Mouse (Mus musculus) brain, adult 2 months (tissue): Measurements from ENCODE around the gene Gspt2.
"Not testable (repeated sequence)": the region's sequence is repeated elsewhere in the genome, so short reads cannot be mapped to it uniquely, and the experiment has no call there.

Experiments used
- DNase-seq: peaks from one replicate; pipeline ENCODE4 v3.0.0; 2011; ENCODE audit warnings: low read depth, low spot score

Gene Gspt2

GRCm38 (mm10) chrX:94635961-94636563 is at the start of gene Gspt2:
TSS of gene Gspt2 (plus strand) at chrX:94636069.
- peak; percentile 92 for DNase-seq

- peak; percentile 82 for DNase-seq
These were observed 10.8 kb upstream of the Gspt2 start for GRCm38 (mm10) chrX:94624835-94625803.

GRCm38 (mm10) chrX:94636911-94637310 is 1.0 kb downstream of the Gspt2 start:
- DNase-seq: no peak

GRCm38 (mm10) chrX:94648541-94648940 is 12.7 kb downstream of the Gspt2 start:
- DNase-seq: no peak

- no peak for DNase-seq
These were observed 21.9 kb downstream of the Gspt2 start for GRCm38 (mm10) chrX:94657734-94658133.

- no peak for DNase-seq
These were observed 34.9 kb downstream of the Gspt2 start for GRCm38 (mm10) chrX:94670814-94671213.

GRCm38 (mm10) chrX:94674977-94675376 is 39.1 kb downstream of the Gspt2 start:
- DNase-seq: peak; percentile 62

GRCm38 (mm10) chrX:94681581-94681980 is 45.7 kb downstream of the Gspt2 start:
- not testable (repeated sequence) for DNase-seq

GRCm38 (mm10) chrX:94689593-94689992 is 53.7 kb downstream of the Gspt2 start:
- not testable (repeated sequence) for DNase-seq
